Mouse (Mus musculus) heart, embryonic 15.5 days (tissue): ENCODE measurements around the gene Arhgap17. TPM values are rescaled to one million over a fixed set of nuclear protein-coding genes. Genes with fewer than 3 reads are reported as not detected.

Experiments
- ATAC-seq: fragments of 200-750 bp; cut with Nextera tagmentation; replicated peaks from 2 replicates; pipeline ENCODE4 v1.8.0; 2017; ENCODE audit warnings: low read depth, moderate TSS enrichment; ENCODE audit not compliant: insufficient number of reproducible peaks, insufficient read depth, low FRiP score
- H3K27ac ChIP-seq: fragments of 300-500 bp; sonication (generic); 2 replicates; pipeline ENCODE4 v1.5.1; 2015; ENCODE audit warnings: mild to moderate bottlenecking, inconsistent platforms
- H3K27me3 ChIP-seq: fragments of 300-500 bp; sonication (generic); 2 replicates; pipeline ENCODE4 v1.6.1; 2015; ENCODE audit warnings: inconsistent platforms
- H3K36me3 ChIP-seq: fragments of 300-500 bp; sonication (generic); 2 replicates; pipeline ENCODE4 v1.6.1; 2015; ENCODE audit warnings: mild to moderate bottlenecking, inconsistent platforms
- H3K4me1 ChIP-seq: fragments of 300-500 bp; sonication (generic); replicated peaks from 2 replicates; pipeline ENCODE4 v1.6.1; 2015; ENCODE audit warnings: inconsistent platforms
- H3K4me2 ChIP-seq: fragments of 300-500 bp; sonication (generic); 2 replicates; pipeline ENCODE4 v1.6.1; 2015; ENCODE audit warnings: inconsistent platforms, mild to moderate bottlenecking, moderate library complexity
- H3K4me3 ChIP-seq: fragments of 300-500 bp; sonication (generic); 2 replicates; pipeline ENCODE4 v1.5.1; 2015; ENCODE audit warnings: mild to moderate bottlenecking, inconsistent platforms
- H3K9ac ChIP-seq: fragments of 300-500 bp; sonication (generic); 2 replicates; pipeline ENCODE4 v1.6.1; 2015; ENCODE audit warnings: mild to moderate bottlenecking, inconsistent platforms
- H3K9me3 ChIP-seq: fragments of 300-500 bp; sonication (generic); replicated peaks from 2 replicates; pipeline ENCODE4 v1.6.1; 2016; ENCODE audit warnings: inconsistent platforms
- WGBS: fragments of 180-500 bp; shearing (Covaris S2); methylation state at CpG from one replicate; pipeline ENCODE4 v1.1.7; 2015; ENCODE audit warnings: mixed read lengths; 5-methylcytosine and 5-hydroxymethylcytosine counted together
- polyA plus RNA-seq: library from polyadenylated mRNA; unstranded; fragments of >200 nt; fragmentation: Nextera tagmentation; extraction: Ambion mirVana; gene quantifications from 2 replicates; pipeline ENCODE4 v1.2.1, GENCODE M21; 2015

Gene Arhgap17
- polyA plus RNA-seq, 1 experiment from 2014 or later: 11.6 TPM

GRCm38 (mm10) chr7:123338351-123338750, 31.4 kb downstream of the Arhgap17 start:
- 52% methylated on average over 8 of the region's 8 CpGs for WGBS

GRCm38 (mm10) chr7:123336322-123336721, 33.4 kb downstream of the Arhgap17 start:
- Histone ChIP-seq H3K4me1 (peaks cover 35% of the 10 kb centered on the region), H3K27me3 (no peaks in the 10 kb centered on the region), H3K9me3 (no peaks in the 10 kb centered on the region), H3K27ac (peak overlapping the region; percentile 71), H3K4me3 (no peak overlapping the region), H3K9ac (no peak overlapping the region), H3K36me3 (no peaks in the 10 kb centered on the region), H3K4me2 (no peak overlapping the region)
- no peak for ATAC-seq
- WGBS: 78% methylated on average over 1 of the region's 1 CpGs

More at GRCm38 (mm10) chr7:123338351-123338750, 31.4 kb downstream of the Arhgap17 start:
- no peak overlapping the region for H3K9ac ChIP-seq
- no peak overlapping the region for H3K27ac ChIP-seq
- H3K36me3 ChIP-seq: no peaks in the 10 kb centered on the region
- H3K9me3 ChIP-seq: no peaks in the 10 kb centered on the region
- H3K4me2 ChIP-seq: no peak overlapping the region
- peaks cover 53% of the 10 kb centered on the region for H3K4me1 ChIP-seq
- no peak overlapping the region for H3K4me3 ChIP-seq
- H3K27me3 ChIP-seq: no peaks in the 10 kb centered on the region
- no peak; the same call in 1 of the 2 replicates for ATAC-seq

- H3K9me3 ChIP-seq: no peaks in the 10 kb centered on the region
- WGBS: 82% methylated on average over 9 of the region's 9 CpGs
Measured at GRCm38 (mm10) chr7:123330506-123330905, 39.2 kb downstream of the Arhgap17 start.

GRCm38 (mm10) chr7:123327909-123328308, 41.8 kb downstream of the Arhgap17 start:
- ATAC-seq: no peak
- no peak overlapping the region for H3K4me2 ChIP-seq
- H3K27me3 ChIP-seq: no peaks in the 10 kb centered on the region
- H3K4me3 ChIP-seq: no peak overlapping the region
- H3K4me1 ChIP-seq: peaks cover 24% of the 10 kb centered on the region
- 53% methylated on average over 4 of the region's 4 CpGs for WGBS
- H3K9ac ChIP-seq: no peak overlapping the region
- H3K36me3 ChIP-seq: 0 out of 2 replicates have a peak, but pooled peaks cover 4% of the 10 kb centered on the region
- H3K9me3 ChIP-seq: no peaks in the 10 kb centered on the region
- H3K27ac ChIP-seq: no peak overlapping the region

More at GRCm38 (mm10) chr7:123330506-123330905, 39.2 kb downstream of the Arhgap17 start:
- Histone ChIP-seq H3K4me3 (no peak overlapping the region), H3K9ac (no peak overlapping the region), H3K4me2 (no peak overlapping the region), H3K36me3 (0 out of 2 replicates have a peak, but pooled peaks cover 4% of the 10 kb centered on the region), H3K27me3 (no peaks in the 10 kb centered on the region), H3K27ac (no peak overlapping the region), H3K4me1 (peaks cover 18% of the 10 kb centered on the region)
- no peak for ATAC-seq

GRCm38 (mm10) chr7:123326901-123327300, 42.8 kb downstream of the Arhgap17 start:
- Histone ChIP-seq H3K9ac (no peak overlapping the region), H3K4me3 (no peak overlapping the region), H3K4me2 (no peak overlapping the region), H3K27me3 (no peaks in the 10 kb centered on the region), H3K4me1 (peaks cover 24% of the 10 kb centered on the region), H3K36me3 (peaks cover 10% of the 10 kb centered on the region; the same call in 1 of the 2 replicates), H3K27ac (no peak overlapping the region), H3K9me3 (no peaks in the 10 kb centered on the region)
- no peak for ATAC-seq
- 56% methylated on average over 4 of the region's 4 CpGs for WGBS

GRCm38 (mm10) chr7:123326062-123326461, 43.7 kb downstream of the Arhgap17 start:
- no peak overlapping the region for H3K9ac ChIP-seq
- H3K4me1 ChIP-seq: peaks cover 24% of the 10 kb centered on the region
- 84% methylated on average over 5 of the region's 5 CpGs for WGBS
- no peak overlapping the region for H3K27ac ChIP-seq
- H3K9me3 ChIP-seq: no peaks in the 10 kb centered on the region
- no peak for ATAC-seq
- no peak overlapping the region for H3K4me2 ChIP-seq
- H3K4me3 ChIP-seq: no peak overlapping the region
- peaks cover 18% of the 10 kb centered on the region; the same call in 1 of the 2 replicates for H3K36me3 ChIP-seq
- H3K27me3 ChIP-seq: no peaks in the 10 kb centered on the region

GRCm38 (mm10) chr7:123324105-123324504, 45.6 kb downstream of the Arhgap17 start:
- Histone ChIP-seq H3K4me1 (peaks cover 24% of the 10 kb centered on the region), H3K27ac (no peak overlapping the region), H3K4me2 (no peak overlapping the region), H3K4me3 (no peak overlapping the region), H3K9ac (no peak overlapping the region), H3K9me3 (no peaks in the 10 kb centered on the region), H3K36me3 (peaks cover 30% of the 10 kb centered on the region), H3K27me3 (no peaks in the 10 kb centered on the region)
- ATAC-seq: no peak
- 95% methylated on average over 1 of the region's 1 CpGs for WGBS

GRCm38 (mm10) chr7:123323388-123323787, 46.3 kb downstream of the Arhgap17 start:
- Histone ChIP-seq H3K9ac (no peak overlapping the region), H3K27me3 (no peaks in the 10 kb centered on the region), H3K4me1 (peaks cover 22% of the 10 kb centered on the region), H3K27ac (peak overlapping the region; percentile 44), H3K36me3 (peaks cover 31% of the 10 kb centered on the region), H3K4me2 (no peak overlapping the region), H3K4me3 (no peak overlapping the region), H3K9me3 (no peaks in the 10 kb centered on the region)
- 0 out of 2 replicates have a peak, but pooled peaks have one; percentile 32 for ATAC-seq
- 62% methylated on average over 2 of the region's 2 CpGs for WGBS

- 73% methylated on average over 13 of the region's 13 CpGs for WGBS
- no peak overlapping the region for H3K4me2 ChIP-seq
- H3K9ac ChIP-seq: no peak overlapping the region
- H3K36me3 ChIP-seq: peaks cover 38% of the 10 kb centered on the region
- no peaks in the 10 kb centered on the region for H3K27me3 ChIP-seq
- H3K9me3 ChIP-seq: no peaks in the 10 kb centered on the region
- H3K4me3 ChIP-seq: no peak overlapping the region
- H3K4me1 ChIP-seq: peaks cover 14% of the 10 kb centered on the region
- 0 out of 2 replicates have a peak, but pooled peaks have one; percentile 18 for ATAC-seq
- H3K27ac ChIP-seq: no peak overlapping the region
Measured at GRCm38 (mm10) chr7:123322452-123323121, 47.1 kb downstream of the Arhgap17 start.

GRCm38 (mm10) chr7:123312738-123313137, 57.0 kb downstream of the Arhgap17 start:
- Histone ChIP-seq H3K4me2 (no peak overlapping the region), H3K4me3 (no peak overlapping the region), H3K9ac (no peak overlapping the region), H3K27ac (no peak overlapping the region), H3K36me3 (peaks cover 53% of the 10 kb centered on the region), H3K27me3 (no peaks in the 10 kb centered on the region), H3K4me1 (no peaks in the 10 kb centered on the region), H3K9me3 (no peaks in the 10 kb centered on the region)
- ATAC-seq: no peak
- 69% methylated on average over 3 of the region's 3 CpGs for WGBS

GRCm38 (mm10) chr7:123311836-123312235, 57.9 kb downstream of the Arhgap17 start:
- H3K4me1 ChIP-seq: no peaks in the 10 kb centered on the region
- no peak overlapping the region for H3K9ac ChIP-seq
- peaks cover 53% of the 10 kb centered on the region for H3K36me3 ChIP-seq
- H3K4me2 ChIP-seq: no peak overlapping the region
- H3K9me3 ChIP-seq: no peaks in the 10 kb centered on the region
- H3K4me3 ChIP-seq: no peak overlapping the region
- H3K27me3 ChIP-seq: no peaks in the 10 kb centered on the region
- H3K27ac ChIP-seq: no peak overlapping the region
- ATAC-seq: no peak
- WGBS: 56% methylated on average over 5 of the region's 5 CpGs
